Mouse (Mus musculus) liver, embryonic 18 days (tissue): ENCODE data around the gene Gc. TPM values are rescaled to one million over a fixed set of nuclear protein-coding genes. Genes with fewer than 3 reads are reported as not detected.

ENCODE experiments used
- polyA plus RNA-seq: library from polyadenylated mRNA; depleted of rRNA; stranded (reverse); fragments of >200 nt; gene quantifications from 2 replicates; pipeline ENCODE4 v1.2.3, GENCODE M21; 2012; rRNA removed

Gc gene
- polyA plus RNA-seq, result 1,960 and 2,516 TPM in 2 replicates

GRCm38 (mm10) chr5:89457554-89458062 is at the start of gene Gc:
Gene Gc (minus strand): TSS chr5:89457898.

Other genes with a start within 250 kb of the Gc start
- gene Npffr2, start 69.5 kb upstream of the Gc start, polyA plus RNA-seq, result 0.02 TPM in 1 of 2 replicates, not detected in the other